Mouse (Mus musculus): Measurements from ENCODE around the gene Rab40c.
A peak's percentile ranks its signal among the peaks of the same experiment; 100 is the strongest.
"Not testable (repeated sequence)": the region's sequence is repeated elsewhere in the genome, so short reads cannot be mapped to it uniquely, and the experiment has no call there.

Rab40c gene

DNA sequence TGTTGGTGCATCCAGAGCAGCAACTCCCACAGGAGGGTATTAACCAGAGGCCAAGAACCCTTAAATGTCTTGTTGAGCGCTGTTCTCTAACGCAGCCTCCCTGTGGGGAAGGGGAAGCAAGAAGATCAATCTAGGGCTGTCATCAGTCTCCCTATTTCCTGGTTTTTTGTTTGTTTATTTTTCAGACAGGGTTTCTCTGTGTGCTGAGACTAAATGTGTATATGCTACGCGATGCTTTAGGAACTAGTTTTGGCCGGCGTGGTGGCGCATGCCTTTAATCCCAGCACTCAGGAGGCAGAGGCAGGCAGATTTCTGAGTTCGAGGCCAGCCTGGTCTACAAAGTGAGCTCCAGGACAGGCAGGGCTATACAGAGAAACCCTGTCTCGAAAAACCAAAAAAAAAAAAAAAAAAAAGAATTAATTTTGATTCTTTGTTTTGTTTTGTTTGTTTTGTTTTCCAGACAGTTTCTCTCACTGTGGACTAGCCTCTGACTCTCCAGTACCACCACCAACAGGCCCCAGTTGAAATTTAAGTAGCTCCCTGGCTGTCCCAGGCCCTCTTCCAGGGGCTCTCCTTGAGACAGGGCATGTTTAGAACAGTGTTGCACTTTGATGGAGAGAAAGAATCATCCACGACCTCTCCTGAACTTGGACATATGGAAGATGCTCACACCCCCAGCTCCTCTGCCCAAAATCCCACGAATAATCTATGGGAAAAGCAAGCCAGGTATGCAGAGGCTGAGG lies 46.0 kb downstream of the Rab40c start:
- no peak for DNase-seq

GRCm38 (mm10) chr17:25872676-25873075 lies 46.9 kb downstream of the Rab40c start:
- no peak for DNase-seq

DNA sequence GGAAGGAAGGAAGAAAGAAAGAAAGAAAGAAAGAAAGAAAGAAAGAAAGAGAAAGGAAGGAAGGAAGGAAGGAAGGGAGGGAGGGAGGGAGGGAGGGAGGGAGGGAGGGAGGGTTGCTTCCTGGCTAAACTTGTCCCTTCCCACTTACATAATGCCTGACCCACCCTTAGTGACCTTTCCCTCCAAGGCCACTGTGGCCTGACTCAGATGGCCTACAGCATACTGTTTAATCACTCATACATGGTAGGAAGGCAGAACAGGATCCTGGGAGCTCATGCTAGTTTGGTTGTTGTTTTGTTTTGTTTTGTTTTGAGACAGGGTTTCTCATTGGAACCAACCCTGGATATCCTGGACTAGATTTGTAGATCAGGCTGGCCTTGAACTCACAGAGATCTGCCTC lies 48.0 kb downstream of the Rab40c start:
- DNase-seq = not testable (repeated sequence)

- DNase-seq = no peak
Observed at GRCm38 (mm10) chr17:25869954-25870353, 49.6 kb downstream of the Rab40c start.

GRCm38 (mm10) chr17:25869498-25869897 lies 50.0 kb downstream of the Rab40c start:
- DNase-seq = no peak

- peak; percentile 78 for DNase-seq
Observed at GRCm38 (mm10) chr17:25868601-25869191, 50.8 kb downstream of the Rab40c start, which contains the start of gene Mcrip2. Gene Mcrip2, minus strand, starts transcription at chr17:25868764.

DNA sequence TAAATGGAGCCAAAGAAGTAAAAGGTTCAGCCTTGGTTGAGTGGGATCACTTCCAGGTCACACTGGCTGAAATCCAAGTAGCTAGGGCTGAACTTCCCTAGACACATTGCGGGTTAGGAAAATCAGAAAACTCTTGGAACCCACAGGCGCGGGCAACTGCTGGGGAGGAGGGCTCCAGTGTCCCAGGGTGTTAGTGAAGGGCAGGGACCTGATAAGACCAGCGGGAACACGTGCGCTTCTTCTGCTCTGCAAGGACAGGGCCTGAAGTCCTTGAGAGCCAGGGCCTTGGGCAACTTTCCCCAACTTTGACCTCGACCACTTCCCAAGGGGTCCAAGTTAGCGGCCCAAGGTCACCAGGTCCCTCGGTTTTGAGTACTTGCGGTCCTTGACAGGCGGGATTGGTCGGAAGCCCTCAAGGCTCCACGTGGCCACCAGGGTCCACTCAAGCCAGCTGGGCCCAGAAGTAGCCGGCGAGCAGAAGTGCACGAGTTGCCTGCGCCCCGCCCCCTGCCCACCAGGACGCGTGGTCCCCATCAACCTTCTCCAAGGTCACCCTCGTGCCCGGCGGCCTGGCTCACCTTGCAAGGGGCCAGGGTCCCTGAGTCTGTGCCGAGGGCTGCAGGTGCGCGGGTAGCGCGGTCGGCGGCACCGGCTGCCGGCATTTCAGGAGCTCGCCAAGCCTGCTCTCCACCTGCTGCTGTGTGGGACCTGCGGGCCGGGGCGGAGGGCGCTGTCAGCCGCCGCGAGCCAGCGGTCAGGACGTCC lies 51.5 kb downstream of the Rab40c start:
- DNase-seq = no peak

DNA sequence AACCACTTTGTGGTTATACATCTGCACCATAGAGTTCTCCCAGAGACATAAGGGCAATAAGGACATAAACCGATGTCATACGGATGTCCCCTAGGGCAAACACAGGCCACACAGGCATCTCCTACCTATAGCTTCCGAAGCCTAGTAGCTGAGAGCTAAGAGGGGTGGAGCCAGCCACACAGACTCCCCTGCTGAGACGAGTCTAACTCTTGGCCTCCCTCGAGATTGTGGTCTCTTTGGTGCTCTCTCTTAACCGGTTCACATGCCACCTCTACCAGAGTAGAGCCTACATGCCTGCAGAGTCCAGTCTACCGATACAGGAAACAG lies 52.1 kb downstream of the Rab40c start:
- peak; percentile 56 for DNase-seq

GRCm38 (mm10) chr17:25866172-25866571 lies 53.4 kb downstream of the Rab40c start:
- no peak for DNase-seq

- no peak for DNase-seq
Observed at GRCm38 (mm10) chr17:25865288-25865687, 54.2 kb downstream of the Rab40c start.

- no peak for DNase-seq
Observed at GRCm38 (mm10) chr17:25864311-25864710, 55.2 kb downstream of the Rab40c start.

DNA sequence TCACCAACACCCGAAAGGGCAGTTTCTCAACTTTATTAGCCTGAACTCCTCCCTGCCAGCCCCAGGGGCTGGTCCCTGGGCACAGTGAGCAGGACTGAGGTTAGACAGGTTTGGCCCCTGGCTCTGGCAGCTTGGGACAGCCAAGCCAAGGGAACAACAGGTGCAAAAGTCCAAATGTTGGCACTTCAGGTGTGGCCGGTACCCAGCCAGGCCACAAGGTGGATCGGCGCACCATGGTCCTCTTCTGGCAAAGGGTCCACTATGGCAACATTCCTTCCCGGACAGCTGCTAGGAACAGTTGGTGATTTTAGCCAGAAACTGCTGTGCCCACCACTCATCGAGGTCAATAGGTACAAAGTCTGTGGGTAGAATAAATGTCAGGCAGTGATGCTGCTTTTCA lies 55.8 kb downstream of the Rab40c start:
- DNase-seq = no peak

DNA sequence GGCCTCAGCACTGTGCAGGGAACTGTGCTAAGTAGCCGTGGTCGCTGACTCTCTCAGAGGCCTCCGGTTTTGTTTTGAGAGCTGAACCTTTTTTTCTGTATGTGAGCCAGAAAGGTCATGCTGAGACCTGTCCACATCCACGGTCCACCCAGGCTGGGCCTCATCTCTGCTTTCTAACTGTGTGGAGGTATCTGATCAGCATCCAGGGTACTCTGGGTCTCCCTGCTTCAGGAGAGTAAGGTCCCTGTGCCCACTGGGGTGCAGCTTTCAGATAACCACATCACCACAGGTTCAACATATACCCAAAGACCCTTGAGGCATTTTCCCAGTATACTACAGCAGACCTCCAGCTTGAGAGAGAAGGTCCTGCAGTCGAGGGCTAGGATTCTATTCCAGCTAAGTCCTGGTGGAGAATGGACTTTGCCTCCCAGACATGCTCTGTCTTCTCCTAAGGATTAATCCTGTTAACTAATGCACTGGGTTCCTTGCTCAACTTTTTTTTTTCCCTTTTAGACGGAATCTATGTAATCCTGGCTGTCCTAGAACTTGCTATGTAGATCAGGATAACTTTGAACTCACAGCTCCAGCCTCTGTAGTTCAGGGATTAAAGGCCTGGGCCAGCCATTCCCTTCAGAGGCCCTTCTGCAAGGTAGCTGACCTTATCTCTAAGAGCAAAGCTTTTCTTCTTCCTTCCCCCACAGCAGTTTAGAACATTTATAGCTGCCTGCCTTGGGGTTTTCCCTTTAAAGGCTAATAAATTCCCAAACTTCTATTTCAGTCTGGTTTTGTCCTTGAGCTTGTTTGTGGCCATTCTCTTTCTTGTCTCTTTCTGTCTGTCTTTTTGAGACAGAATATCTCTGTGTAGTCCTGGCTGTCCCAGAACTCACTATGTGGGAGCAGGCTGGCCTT lies 57.6 kb downstream of the Rab40c start:
- no peak for DNase-seq

- DNase-seq = peak; percentile 89
Observed at GRCm38 (mm10) chr17:25860832-25861703, 58.5 kb downstream of the Rab40c start, which contains the start of gene Wdr90. Gene Wdr90, minus strand, starts transcription at chr17:25861501.

DNA sequence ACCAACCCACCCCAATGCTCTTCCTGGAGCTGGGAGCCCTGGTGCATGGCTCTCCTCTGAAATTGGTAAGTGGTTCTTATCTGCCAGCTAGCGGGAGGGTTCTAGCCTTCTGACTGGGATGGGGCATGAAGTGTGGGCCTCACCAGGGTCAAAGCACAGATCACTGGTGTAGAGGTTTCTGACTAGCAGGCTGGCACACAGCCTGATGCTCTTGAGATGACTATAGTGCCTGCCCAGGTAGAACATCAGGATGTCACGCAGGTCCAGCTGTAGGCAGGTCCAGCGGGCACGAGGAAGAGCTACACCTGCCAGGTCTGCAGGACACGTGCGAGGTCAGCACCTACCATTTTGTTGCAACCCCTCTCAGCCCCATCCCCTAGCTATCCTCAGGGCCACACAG lies 59.3 kb downstream of the Rab40c start:
- no peak for DNase-seq

DNA sequence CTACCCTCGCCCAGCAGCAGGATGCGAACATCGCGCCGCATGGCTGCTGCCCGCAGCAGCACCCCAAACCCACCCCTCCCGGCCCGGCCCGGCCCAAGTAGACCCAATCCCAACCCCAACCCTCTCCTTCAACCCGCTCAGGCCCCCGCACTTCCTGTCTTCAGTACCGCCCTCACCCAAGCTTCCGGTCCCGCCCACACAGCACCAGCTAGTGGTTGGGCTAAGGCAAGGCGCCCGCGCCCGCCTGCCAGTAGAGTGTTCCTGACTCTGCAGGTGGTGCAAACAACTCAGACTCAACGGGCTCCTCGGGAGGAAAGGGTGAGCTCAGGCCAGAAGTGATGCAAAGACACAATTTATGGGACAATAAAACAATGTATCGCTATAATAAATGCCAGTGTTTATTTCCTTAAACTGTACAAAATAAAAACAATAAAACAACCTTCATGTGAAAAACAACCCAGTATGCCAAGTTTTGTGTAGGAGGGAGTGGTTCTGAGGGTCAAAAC lies 75.1 kb downstream of the Rab40c start, which contains the start of gene Rhot2:
Gene Rhot2, minus strand, starts transcription at position 456 of the 506 bp plus-strand sequence.
- peak; percentile 98 for DNase-seq

GRCm38 (mm10) chr17:25843636-25844395 lies 75.7 kb downstream of the Rab40c start:
- no peak for DNase-seq

DNA sequence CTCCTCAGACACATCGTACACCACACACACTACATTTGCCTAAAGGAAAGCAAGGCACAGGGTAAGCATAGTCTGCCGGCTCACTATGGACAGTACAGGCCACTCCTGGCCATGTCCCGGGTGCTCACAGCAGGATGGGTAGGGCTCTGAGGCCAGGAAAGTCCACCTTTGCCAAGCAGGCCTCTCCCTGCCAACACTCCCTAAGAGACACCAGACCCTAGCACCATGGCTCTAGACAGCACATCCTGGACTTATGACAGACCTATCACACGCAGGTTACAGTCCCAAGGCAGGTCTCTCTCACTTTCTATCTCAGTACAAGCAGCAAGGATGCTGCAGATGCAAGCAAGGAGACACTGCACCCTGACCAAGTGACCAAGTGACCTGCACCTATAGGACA lies 76.4 kb downstream of the Rab40c start:
- no peak for DNase-seq

- no peak for DNase-seq
Observed at GRCm38 (mm10) chr17:25842509-25842908, 77.0 kb downstream of the Rab40c start.

- DNase-seq = no peak
Observed at GRCm38 (mm10) chr17:25841117-25841880, 78.2 kb downstream of the Rab40c start, which contains the start of gene Gm20683. Gene Gm20683, minus strand, starts transcription at chr17:25841763.

Measured in thymus, postnatal 4 days (tissue).